Mouse (Mus musculus) forebrain, embryonic 12.5 days (tissue): Measurements from ENCODE around the gene Eml4. TPM values are rescaled to one million over a fixed set of nuclear protein-coding genes. Genes with fewer than 3 reads are reported as not detected.

Experiments
- ATAC-seq: fragments of 200-750 bp; cut with Nextera tagmentation; 2 replicates; pipeline ENCODE4 v1.8.0; 2017; ENCODE audit warnings: moderate TSS enrichment; ENCODE audit not compliant: low FRiP score
- H3K27ac ChIP-seq: fragments of 300-500 bp; sonication (generic); 2 replicates; pipeline ENCODE4 v1.5.1; 2016; ENCODE audit warnings: mild to moderate bottlenecking
- H3K27me3 ChIP-seq: fragments of 300-500 bp; sonication (generic); 2 replicates; pipeline ENCODE4 v1.6.1; 2016; ENCODE audit warnings: mild to moderate bottlenecking
- H3K36me3 ChIP-seq: fragments of 300-500 bp; sonication (generic); replicated peaks from 2 replicates; pipeline ENCODE4 v1.6.1; 2016; ENCODE audit warnings: mild to moderate bottlenecking
- H3K4me1 ChIP-seq: fragments of 300-500 bp; sonication (generic); 2 replicates; pipeline ENCODE4 v1.6.1; 2016
- H3K4me2 ChIP-seq: fragments of 300-500 bp; sonication (generic); 2 replicates; pipeline ENCODE4 v1.6.1; 2016; ENCODE audit warnings: mild to moderate bottlenecking, moderate library complexity
- H3K4me3 ChIP-seq: fragments of 300-500 bp; sonication (generic); replicated peaks from 2 replicates; pipeline ENCODE4 v1.5.1; 2016; ENCODE audit warnings: mild to moderate bottlenecking
- H3K9ac ChIP-seq: fragments of 300-500 bp; sonication (generic); 2 replicates; pipeline ENCODE4 v1.6.1; 2016; ENCODE audit warnings: mild to moderate bottlenecking
- H3K9me3 ChIP-seq: fragments of 300-500 bp; sonication (generic); 2 replicates; pipeline ENCODE4 v1.6.1; 2016
- WGBS: fragments of 180-500 bp; shearing (Covaris S2); methylation state at CpG from one replicate; pipeline ENCODE4 v1.1.7; 2016; 5-methylcytosine and 5-hydroxymethylcytosine counted together
- polyA plus RNA-seq: library from polyadenylated mRNA; unstranded; fragments of >200 nt; fragmentation: Nextera tagmentation; extraction: Ambion mirVana; gene quantifications from 2 replicates; pipeline ENCODE4 v1.2.1, GENCODE M21; 2016

Eml4 gene
- polyA plus RNA-seq, 1 experiment from 2014 or later: 46.6 TPM

- H3K36me3 ChIP-seq: no peaks in the 10 kb centered on the region
- H3K27ac ChIP-seq: peak overlapping the region; percentile 9
- peak overlapping the region; percentile 91 for H3K9ac ChIP-seq
- H3K4me1 ChIP-seq: peaks cover 22% of the 10 kb centered on the region
- H3K4me2 ChIP-seq: peak overlapping the region; percentile 74
- H3K27me3 ChIP-seq: no peaks in the 10 kb centered on the region
- no peaks in the 10 kb centered on the region for H3K9me3 ChIP-seq
- H3K4me3 ChIP-seq: peak overlapping the region; percentile 89
- no peak for ATAC-seq
- WGBS: 14% methylated on average over 13 of the region's 13 CpGs
These were observed 1.1 kb downstream of the Eml4 start for GRCm38 (mm10) chr17:83351601-83352413.

GRCm38 (mm10) chr17:83352456-83352855, 1.7 kb downstream of the Eml4 start:
- Histone ChIP-seq H3K9me3 (no peaks in the 10 kb centered on the region), H3K4me2 (peak overlapping the region; percentile 74), H3K27ac (no peak overlapping the region), H3K27me3 (no peaks in the 10 kb centered on the region), H3K4me3 (peak overlapping the region; percentile 89), H3K36me3 (no peaks in the 10 kb centered on the region), H3K9ac (no peak overlapping the region; the same call in 1 of the 2 replicates), H3K4me1 (peaks cover 22% of the 10 kb centered on the region)
- 2% methylated on average over 2 of the region's 2 CpGs for WGBS
- ATAC-seq: no peak

GRCm38 (mm10) chr17:83353011-83353410, 2.3 kb downstream of the Eml4 start:
- Histone ChIP-seq H3K9me3 (no peaks in the 10 kb centered on the region), H3K4me1 (peaks cover 22% of the 10 kb centered on the region), H3K27ac (no peak overlapping the region), H3K4me3 (peak overlapping the region; percentile 89), H3K36me3 (no peaks in the 10 kb centered on the region), H3K27me3 (no peaks in the 10 kb centered on the region), H3K9ac (no peak overlapping the region; the same call in 1 of the 2 replicates), H3K4me2 (peak overlapping the region; percentile 74)
- 7% methylated on average over 5 of the region's 5 CpGs for WGBS
- no peak for ATAC-seq

GRCm38 (mm10) chr17:83353460-83353859, 2.7 kb downstream of the Eml4 start:
- peaks cover 24% of the 10 kb centered on the region for H3K4me1 ChIP-seq
- no peaks in the 10 kb centered on the region for H3K36me3 ChIP-seq
- no peak overlapping the region for H3K9ac ChIP-seq
- no peaks in the 10 kb centered on the region for H3K27me3 ChIP-seq
- H3K4me2 ChIP-seq: no peak overlapping the region
- H3K9me3 ChIP-seq: no peaks in the 10 kb centered on the region
- 62% methylated on average over 4 of the region's 4 CpGs for WGBS
- H3K27ac ChIP-seq: no peak overlapping the region
- ATAC-seq: no peak
- H3K4me3 ChIP-seq: no peak overlapping the region

- Histone ChIP-seq H3K4me1 (peaks cover 24% of the 10 kb centered on the region), H3K9me3 (no peaks in the 10 kb centered on the region), H3K27me3 (no peaks in the 10 kb centered on the region), H3K36me3 (no peaks in the 10 kb centered on the region), H3K9ac (no peak overlapping the region), H3K4me3 (no peak overlapping the region), H3K27ac (no peak overlapping the region), H3K4me2 (no peak overlapping the region)
- 90% methylated on average over 2 of the region's 2 CpGs for WGBS
- ATAC-seq: no peak
These were observed 4.8 kb downstream of the Eml4 start for GRCm38 (mm10) chr17:83355481-83355880.

- no peaks in the 10 kb centered on the region for H3K27me3 ChIP-seq
- H3K4me1 ChIP-seq: 0 out of 2 replicates have a peak, but pooled peaks cover 7% of the 10 kb centered on the region
These were observed 9.2 kb downstream of the Eml4 start for GRCm38 (mm10) chr17:83359934-83360333.

GRCm38 (mm10) chr17:83360796-83361566, 10.2 kb downstream of the Eml4 start:
- Histone ChIP-seq H3K36me3 (no peaks in the 10 kb centered on the region), H3K9me3 (no peaks in the 10 kb centered on the region), H3K4me2 (no peak overlapping the region), H3K4me3 (no peak overlapping the region), H3K27ac (no peak overlapping the region), H3K9ac (no peak overlapping the region), H3K27me3 (no peaks in the 10 kb centered on the region), H3K4me1 (peaks cover 9% of the 10 kb centered on the region; the same call in 1 of the 2 replicates)
- WGBS: 92% methylated on average over 13 of the region's 13 CpGs
- no peak for ATAC-seq

More at GRCm38 (mm10) chr17:83359934-83360333, 9.2 kb downstream of the Eml4 start:
- ATAC-seq: no peak
- H3K4me2 ChIP-seq: no peak overlapping the region
- no peak overlapping the region for H3K9ac ChIP-seq
- no peaks in the 10 kb centered on the region for H3K36me3 ChIP-seq
- H3K4me3 ChIP-seq: no peak overlapping the region
- H3K9me3 ChIP-seq: no peaks in the 10 kb centered on the region
- no peak overlapping the region for H3K27ac ChIP-seq
- 72% methylated on average over 4 of the region's 4 CpGs for WGBS

GRCm38 (mm10) chr17:83363081-83363480, 12.3 kb downstream of the Eml4 start:
- ATAC-seq: no peak

GRCm38 (mm10) chr17:83364296-83364695, 13.6 kb downstream of the Eml4 start:
- Histone ChIP-seq H3K9me3 (no peaks in the 10 kb centered on the region), H3K4me3 (no peak overlapping the region), H3K27me3 (no peaks in the 10 kb centered on the region), H3K4me1 (peaks cover 8% of the 10 kb centered on the region; the same call in 1 of the 2 replicates), H3K9ac (no peak overlapping the region), H3K4me2 (no peak overlapping the region), H3K27ac (no peak overlapping the region), H3K36me3 (no peaks in the 10 kb centered on the region)
- no peak for ATAC-seq
- WGBS: 93% methylated on average over 5 of the region's 5 CpGs

More at GRCm38 (mm10) chr17:83363081-83363480, 12.3 kb downstream of the Eml4 start:
- no peak overlapping the region for H3K4me3 ChIP-seq
- H3K4me2 ChIP-seq: no peak overlapping the region
- no peak overlapping the region for H3K9ac ChIP-seq
- H3K36me3 ChIP-seq: no peaks in the 10 kb centered on the region
- H3K9me3 ChIP-seq: no peaks in the 10 kb centered on the region
- WGBS: 91% methylated on average over 3 of the region's 3 CpGs
- H3K27me3 ChIP-seq: no peaks in the 10 kb centered on the region
- H3K27ac ChIP-seq: no peak overlapping the region
- peaks cover 10% of the 10 kb centered on the region; the same call in 1 of the 2 replicates for H3K4me1 ChIP-seq

GRCm38 (mm10) chr17:83365130-83365529, 14.4 kb downstream of the Eml4 start:
- ATAC-seq: no peak
- no peaks in the 10 kb centered on the region for H3K27me3 ChIP-seq
- H3K4me3 ChIP-seq: no peak overlapping the region
- H3K9ac ChIP-seq: no peak overlapping the region
- no peak overlapping the region for H3K4me2 ChIP-seq
- no peak overlapping the region for H3K27ac ChIP-seq
- no peaks in the 10 kb centered on the region for H3K9me3 ChIP-seq
- 84% methylated on average over 2 of the region's 2 CpGs for whole genome bisulfite sequencing
- H3K4me1 ChIP-seq: peaks cover 7% of the 10 kb centered on the region
- H3K36me3 ChIP-seq: no peaks in the 10 kb centered on the region

GRCm38 (mm10) chr17:83365614-83366355, 15.1 kb downstream of the Eml4 start:
- Histone ChIP-seq H3K9me3 (no peaks in the 10 kb centered on the region), H3K27me3 (no peaks in the 10 kb centered on the region), H3K27ac (no peak overlapping the region), H3K4me2 (no peak overlapping the region), H3K36me3 (no peaks in the 10 kb centered on the region), H3K4me3 (no peak overlapping the region), H3K9ac (no peak overlapping the region), H3K4me1 (peaks cover 12% of the 10 kb centered on the region)
- no peak for ATAC-seq
- 69% methylated on average over 11 of the region's 11 CpGs for WGBS

GRCm38 (mm10) chr17:83367387-83367786, 16.7 kb downstream of the Eml4 start:
- 89% methylated on average over 5 of the region's 5 CpGs for WGBS

More at GRCm38 (mm10) chr17:83367387-83367786, 16.7 kb downstream of the Eml4 start:
- no peak overlapping the region for H3K4me3 ChIP-seq
- no peak overlapping the region for H3K4me2 ChIP-seq
- no peaks in the 10 kb centered on the region for H3K36me3 ChIP-seq
- no peak overlapping the region for H3K27ac ChIP-seq
- no peak overlapping the region for H3K9ac ChIP-seq
- H3K9me3 ChIP-seq: no peaks in the 10 kb centered on the region
- H3K4me1 ChIP-seq: peaks cover 10% of the 10 kb centered on the region
- ATAC-seq: no peak
- no peaks in the 10 kb centered on the region for H3K27me3 ChIP-seq
